Mouse (Mus musculus): ENCODE measurements around the gene Hist2h2ac. TPM values are rescaled to one million over a fixed set of nuclear protein-coding genes. Genes with fewer than 3 reads are reported as not detected.
A peak's percentile ranks its signal among the peaks of the same experiment; 100 is the strongest.
"Not testable (repeated sequence)": the region's sequence is repeated elsewhere in the genome, so short reads cannot be mapped to it uniquely, and the experiment has no call there.

The Hist2h2ac gene
- polyA plus RNA-seq, 1 experiment from 2014 or later: 7.9 TPM

DNA sequence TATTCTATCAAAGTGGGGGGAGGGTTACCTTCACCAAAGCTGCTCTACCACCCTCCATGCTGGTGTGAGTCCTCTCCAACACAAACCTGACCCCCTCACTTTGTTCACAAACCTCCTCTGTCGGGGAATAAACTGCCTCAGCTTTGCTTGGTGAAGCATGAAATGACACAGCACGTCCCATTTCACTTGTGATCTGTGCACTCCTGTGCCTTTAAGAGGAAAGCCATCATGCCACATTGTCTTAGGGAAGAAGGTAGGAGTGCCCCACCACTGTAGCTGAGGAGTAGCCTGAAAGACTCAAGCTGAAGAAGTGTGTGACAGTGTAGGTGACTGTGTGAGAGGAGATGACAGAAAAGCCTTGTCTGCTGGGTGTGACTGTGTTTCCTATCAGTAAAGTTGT lies 4.7 kb upstream of the Hist2h2ac start:
- DNase-seq (ENCODE audit: low spot score): no peak
- H3K4me3 ChIP-seq (ENCODE audit: low read depth, low read length): no peak overlapping the region
- no peak overlapping the region for H3K4me2 ChIP-seq (ENCODE audit: low read length)
- 47% methylated on average over 2 of the region's 2 CpGs for WGBS
- H3K4me1 ChIP-seq (replicated peaks; ENCODE audit: control insufficient read depth, insufficient read depth, low read length): 0 out of 2 replicates have a peak, but pooled peaks cover 12% of the 10 kb centered on the region
- no peaks in the 10 kb centered on the region for H3K36me3 ChIP-seq (ENCODE audit: control insufficient read depth, insufficient read depth, low read length)
- H3K9ac ChIP-seq (ENCODE audit: low read length): no peak overlapping the region
- no peaks in the 10 kb centered on the region for H3K9me3 ChIP-seq (ENCODE audit: control insufficient read depth, low read length)
- ATAC-seq (replicated peaks; ENCODE audit: low FRiP score, low TSS enrichment, low read depth): no peak
- no peak overlapping the region for H3K27ac ChIP-seq (ENCODE audit: low read depth)
- H3K27me3 ChIP-seq (replicated peaks; ENCODE audit: control insufficient read depth, insufficient read depth, low read length): no peaks in the 10 kb centered on the region

- H3K9ac ChIP-seq (ENCODE audit: low read length): no peak overlapping the region
- ATAC-seq (replicated peaks; ENCODE audit: low FRiP score, low TSS enrichment, low read depth) (no peak), DNase-seq (ENCODE audit: low spot score) (no peak)
- 90% methylated on average over 4 of the region's 4 CpGs for WGBS
- H3K27me3 ChIP-seq (replicated peaks; ENCODE audit: control insufficient read depth, insufficient read depth, low read length): no peaks in the 10 kb centered on the region
- H3K27ac ChIP-seq (ENCODE audit: low read depth): no peak overlapping the region
- peaks cover 12% of the 10 kb centered on the region; the same call in 1 of the 2 replicates for H3K4me1 ChIP-seq (replicated peaks; ENCODE audit: control insufficient read depth, insufficient read depth, low read length)
- no peak overlapping the region for H3K4me3 ChIP-seq (ENCODE audit: low read depth, low read length)
- H3K4me2 ChIP-seq (ENCODE audit: low read length): peak overlapping the region; percentile 59
- no peaks in the 10 kb centered on the region for H3K36me3 ChIP-seq (ENCODE audit: control insufficient read depth, insufficient read depth, low read length)
- H3K9me3 ChIP-seq (ENCODE audit: control insufficient read depth, low read length): no peaks in the 10 kb centered on the region
Observed at GRCm38 (mm10) chr3:96222774-96223173, 2.1 kb upstream of the Hist2h2ac start.

DNA sequence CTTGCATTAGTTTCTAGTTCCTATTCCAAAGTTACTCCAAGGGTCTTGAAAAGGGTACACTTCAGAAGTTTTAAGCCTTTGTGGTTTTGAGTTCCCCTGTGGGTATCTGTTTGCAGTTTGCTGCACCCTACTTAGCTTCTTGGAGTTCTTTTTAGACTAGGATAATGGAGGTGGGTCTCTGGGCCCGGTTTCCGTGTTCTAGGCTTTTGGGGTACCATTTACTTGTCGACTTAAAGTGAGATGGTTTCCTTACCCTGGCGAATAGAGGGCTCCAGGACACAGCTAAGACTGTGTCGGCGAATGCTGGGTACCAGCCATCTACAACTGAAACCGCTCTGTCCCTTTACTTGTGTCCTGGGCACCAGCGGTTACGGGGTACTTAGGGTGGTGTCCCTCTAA lies 959 bp upstream of the Hist2h2ac start:
- DNase-seq (ENCODE audit: low spot score): peak; percentile 71
- 22% methylated on average over 9 of the region's 9 CpGs for whole genome bisulfite sequencing
- Histone ChIP-seq H3K4me1 (replicated peaks; ENCODE audit: control insufficient read depth, insufficient read depth, low read length) (peaks cover 12% of the 10 kb centered on the region; the same call in 1 of the 2 replicates), H3K27ac (ENCODE audit: low read depth) (peak overlapping the region; percentile 98), H3K4me3 (ENCODE audit: low read depth, low read length) (peak overlapping the region; percentile 69), H3K36me3 (ENCODE audit: control insufficient read depth, insufficient read depth, low read length) (no peaks in the 10 kb centered on the region), H3K4me2 (ENCODE audit: low read length) (peak overlapping the region; percentile 59), H3K27me3 (replicated peaks; ENCODE audit: control insufficient read depth, insufficient read depth, low read length) (no peaks in the 10 kb centered on the region), H3K9ac (ENCODE audit: low read length) (peak overlapping the region; percentile 97), H3K9me3 (ENCODE audit: control insufficient read depth, low read length) (no peaks in the 10 kb centered on the region)
- no peak for ATAC-seq (replicated peaks; ENCODE audit: low FRiP score, low TSS enrichment, low read depth)

DNA sequence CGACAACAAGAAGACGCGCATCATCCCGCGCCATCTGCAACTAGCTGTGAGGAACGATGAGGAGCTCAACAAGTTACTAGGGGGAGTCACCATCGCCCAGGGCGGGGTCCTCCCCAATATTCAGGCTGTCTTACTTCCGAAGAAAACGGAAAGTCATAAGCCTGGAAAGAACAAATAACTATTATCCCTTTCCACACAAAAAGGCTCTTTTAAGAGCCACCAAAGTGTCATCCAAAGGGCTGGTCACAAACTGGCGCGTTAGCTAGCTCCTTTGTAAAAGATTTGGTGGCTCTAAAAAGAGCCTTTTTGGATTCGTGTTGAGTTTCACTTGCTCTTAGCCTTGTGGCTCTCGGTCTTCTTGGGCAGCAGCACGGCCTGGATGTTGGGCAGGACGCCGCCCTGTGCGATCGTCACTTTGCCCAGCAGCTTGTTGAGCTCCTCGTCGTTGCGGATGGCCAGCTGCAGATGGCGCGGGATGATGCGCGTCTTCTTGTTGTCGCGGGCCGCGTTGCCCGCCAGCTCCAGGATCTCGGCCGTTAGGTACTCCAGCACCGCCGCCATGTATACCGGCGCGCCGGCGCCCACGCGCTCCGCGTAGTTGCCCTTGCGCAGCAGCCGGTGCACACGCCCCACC lies 432 bp downstream of the Hist2h2ac start:
- 0 out of 2 replicates have a peak, but pooled peaks have one; percentile 7 for ATAC-seq (replicated peaks; ENCODE audit: low FRiP score, low TSS enrichment, low read depth)
- Histone ChIP-seq H3K27ac (ENCODE audit: low read depth) (peak overlapping the region; percentile 98), H3K9ac (ENCODE audit: low read length) (peak overlapping the region; percentile 97), H3K4me2 (ENCODE audit: low read length) (peak overlapping the region; percentile 59), H3K4me1 (replicated peaks; ENCODE audit: control insufficient read depth, insufficient read depth, low read length) (peaks cover 12% of the 10 kb centered on the region; the same call in 1 of the 2 replicates), H3K4me3 (ENCODE audit: low read depth, low read length) (peak overlapping the region; percentile 69)
- peak; percentile 88 for DNase-seq (ENCODE audit: low spot score)
- whole genome bisulfite sequencing: 0% methylated on average over 24 of the region's 47 CpGs
- not testable (repeated sequence) for H3K9me3 ChIP-seq (ENCODE audit: control insufficient read depth, low read length); H3K27me3 ChIP-seq (replicated peaks; ENCODE audit: control insufficient read depth, insufficient read depth, low read length); H3K36me3 ChIP-seq (ENCODE audit: control insufficient read depth, insufficient read depth, low read length)

DNA sequence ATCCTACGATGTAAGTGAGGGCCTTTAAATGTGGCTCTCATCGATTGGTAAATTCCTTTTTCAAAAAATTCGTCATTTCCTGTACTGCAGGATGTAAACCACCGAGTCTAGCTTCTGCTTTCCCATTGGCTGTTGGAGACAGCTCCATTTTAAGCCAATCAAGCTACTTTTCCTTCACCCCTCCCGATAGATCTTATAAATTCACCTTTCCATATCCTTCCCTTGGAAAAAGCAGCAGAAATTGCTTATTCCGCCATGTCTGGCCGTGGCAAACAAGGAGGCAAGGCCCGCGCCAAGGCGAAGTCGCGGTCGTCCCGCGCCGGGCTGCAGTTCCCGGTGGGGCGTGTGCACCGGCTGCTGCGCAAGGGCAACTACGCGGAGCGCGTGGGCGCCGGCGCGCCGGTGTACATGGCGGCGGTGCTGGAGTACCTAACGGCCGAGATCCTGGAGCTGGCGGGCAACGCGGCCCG lies 984 bp downstream of the Hist2h2ac start, which contains the start of the genes Bola1 and Hist2h2ab:
Gene Bola1 (minus strand): TSS at position 49 of the 470 bp plus-strand sequence.
Gene Hist2h2ab (plus strand): TSS at position 205 of the 470 bp plus-strand sequence.
- DNase-seq (ENCODE audit: low spot score) (no peak), ATAC-seq (replicated peaks; ENCODE audit: low FRiP score, low TSS enrichment, low read depth) (peak; percentile 88)
- H3K27me3 ChIP-seq (replicated peaks; ENCODE audit: control insufficient read depth, insufficient read depth, low read length): no peaks in the 10 kb centered on the region
- peak within 1 kb of the TSS; percentile 59 for H3K4me2 ChIP-seq (ENCODE audit: low read length)
- no peaks in the 10 kb centered on the region for H3K36me3 ChIP-seq (ENCODE audit: control insufficient read depth, insufficient read depth, low read length)
- H3K4me1 ChIP-seq (replicated peaks; ENCODE audit: control insufficient read depth, insufficient read depth, low read length): peaks cover 12% of the 10 kb centered on the region; the same call in 1 of the 2 replicates
- H3K9ac ChIP-seq (ENCODE audit: low read length): peak within 1 kb of the TSS; percentile 97
- peak within 1 kb of the TSS; percentile 98 for H3K27ac ChIP-seq (ENCODE audit: low read depth)
- H3K9me3 ChIP-seq (ENCODE audit: control insufficient read depth, low read length): no peaks in the 10 kb centered on the region
- WGBS: under 1% methylated on average over 37 of the region's 37 CpGs
- peak within 1 kb of the TSS; percentile 69 for H3K4me3 ChIP-seq (ENCODE audit: low read depth, low read length)

- DNase-seq (ENCODE audit: low spot score): peak; percentile 77
- ATAC-seq (replicated peaks; ENCODE audit: low FRiP score, low TSS enrichment, low read depth): peak; percentile 28
- H3K27me3 ChIP-seq (replicated peaks; ENCODE audit: control insufficient read depth, insufficient read depth, low read length): no peaks in the 10 kb centered on the region
- peaks cover 12% of the 10 kb centered on the region; the same call in 1 of the 2 replicates for H3K4me1 ChIP-seq (replicated peaks; ENCODE audit: control insufficient read depth, insufficient read depth, low read length)
- no peaks in the 10 kb centered on the region for H3K36me3 ChIP-seq (ENCODE audit: control insufficient read depth, insufficient read depth, low read length)
- no peaks in the 10 kb centered on the region for H3K9me3 ChIP-seq (ENCODE audit: control insufficient read depth, low read length)
- peak overlapping the region; percentile 59 for H3K4me2 ChIP-seq (ENCODE audit: low read length)
- peak overlapping the region; percentile 69 for H3K4me3 ChIP-seq (ENCODE audit: low read depth, low read length)
- H3K9ac ChIP-seq (ENCODE audit: low read length): peak overlapping the region; percentile 97
- 0% methylated on average over 12 of the region's 12 CpGs for WGBS
- peak overlapping the region; percentile 98 for H3K27ac ChIP-seq (ENCODE audit: low read depth)
Observed at GRCm38 (mm10) chr3:96219191-96219641, 1.5 kb downstream of the Hist2h2ac start.

- Histone ChIP-seq H3K9me3 (ENCODE audit: control insufficient read depth, low read length) (no peaks in the 10 kb centered on the region), H3K9ac (ENCODE audit: low read length) (no peak overlapping the region), H3K27me3 (replicated peaks; ENCODE audit: control insufficient read depth, insufficient read depth, low read length) (no peaks in the 10 kb centered on the region), H3K4me3 (ENCODE audit: low read depth, low read length) (no peak overlapping the region), H3K4me2 (ENCODE audit: low read length) (no peak overlapping the region), H3K27ac (ENCODE audit: low read depth) (no peak overlapping the region), H3K4me1 (replicated peaks; ENCODE audit: control insufficient read depth, insufficient read depth, low read length) (no peaks in the 10 kb centered on the region), H3K36me3 (ENCODE audit: control insufficient read depth, insufficient read depth, low read length) (no peaks in the 10 kb centered on the region)
- ATAC-seq (replicated peaks; ENCODE audit: low FRiP score, low TSS enrichment, low read depth): no peak
- no peak for DNase-seq (ENCODE audit: low spot score)
- 25% methylated on average over 15 of the region's 15 CpGs for WGBS
Observed at GRCm38 (mm10) chr3:96209242-96209641, 11.4 kb downstream of the Hist2h2ac start.

- no peak overlapping the region for H3K27ac ChIP-seq (ENCODE audit: low read depth)
- DNase-seq (ENCODE audit: low spot score) (no peak), ATAC-seq (replicated peaks; ENCODE audit: low FRiP score, low TSS enrichment, low read depth) (no peak)
- H3K9ac ChIP-seq (ENCODE audit: low read length): no peak overlapping the region
- no peaks in the 10 kb centered on the region for H3K36me3 ChIP-seq (ENCODE audit: control insufficient read depth, insufficient read depth, low read length)
- WGBS: 72% methylated on average over 3 of the region's 3 CpGs
- H3K9me3 ChIP-seq (ENCODE audit: control insufficient read depth, low read length): no peaks in the 10 kb centered on the region
- H3K27me3 ChIP-seq (replicated peaks; ENCODE audit: control insufficient read depth, insufficient read depth, low read length): no peaks in the 10 kb centered on the region
- no peak overlapping the region for H3K4me2 ChIP-seq (ENCODE audit: low read length)
- H3K4me1 ChIP-seq (replicated peaks; ENCODE audit: control insufficient read depth, insufficient read depth, low read length): no peaks in the 10 kb centered on the region
- H3K4me3 ChIP-seq (ENCODE audit: low read depth, low read length): no peak overlapping the region
Observed at GRCm38 (mm10) chr3:96207819-96208218, 12.9 kb downstream of the Hist2h2ac start.

Measured in intestine, embryonic 14.5 days (tissue).